Mouse (Mus musculus) heart, postnatal 4 days (tissue): ENCODE data around the gene Tomm40l. TPM values are rescaled to one million over a fixed set of nuclear protein-coding genes. Genes with fewer than 3 reads are reported as not detected.
"Not testable (repeated sequence)": the region's sequence is repeated elsewhere in the genome, so short reads cannot be mapped to it uniquely, and the experiment has no call there.

ENCODE experiments used
- DNase-seq: peaks from one replicate; pipeline ENCODE4 v3.0.0; 2021
- total RNA-seq, 2 experiments: library from RNA; stranded (reverse); gene quantifications; 2 replicates each; pipeline ENCODE4 v1.2.3; 2021

The Tomm40l gene
- total RNA-seq, 2 experiments from 2014 or later: 79.9 to 85.2 TPM

GRCm38 (mm10) chr1:171250680-171251593 is 28.6 kb upstream of the Tomm40l start, which contains the start of gene Ndufs2:
TSS of gene Ndufs2 (minus strand) at chr1:171251388.
- DNase-seq: peak; percentile 52

GRCm38 (mm10) chr1:171249913-171250600 is 27.7 kb upstream of the Tomm40l start, which contains the start of gene Adamts4:
TSS of gene Adamts4 (plus strand) at chr1:171250421.
- DNase-seq: peak; percentile 75

- DNase-seq: no peak
Observed at GRCm38 (mm10) chr1:171248386-171249226, 26.3 kb upstream of the Tomm40l start.

GRCm38 (mm10) chr1:171247916-171248315 is 25.6 kb upstream of the Tomm40l start:
- peak; percentile 54 for DNase-seq

- DNase-seq: no peak
Observed at GRCm38 (mm10) chr1:171247453-171247841, 25.1 kb upstream of the Tomm40l start.

- peak; percentile 98 for DNase-seq
Observed at GRCm38 (mm10) chr1:171246709-171247452, 24.6 kb upstream of the Tomm40l start.

- DNase-seq: no peak
Observed at GRCm38 (mm10) chr1:171245353-171245752, 23.0 kb upstream of the Tomm40l start.

GRCm38 (mm10) chr1:171241952-171242351 is 19.6 kb upstream of the Tomm40l start:
- DNase-seq: not testable (repeated sequence)

GRCm38 (mm10) chr1:171240911-171241310 is 18.6 kb upstream of the Tomm40l start:
- DNase-seq: no peak

- peak; percentile 49 for DNase-seq
Observed at GRCm38 (mm10) chr1:171239992-171240744, 17.9 kb upstream of the Tomm40l start.

- DNase-seq: peak; percentile 76
Observed at GRCm38 (mm10) chr1:171238463-171238862, 16.1 kb upstream of the Tomm40l start.

GRCm38 (mm10) chr1:171237438-171237837 is 15.1 kb upstream of the Tomm40l start:
- DNase-seq: no peak

GRCm38 (mm10) chr1:171235791-171236190 is 13.5 kb upstream of the Tomm40l start:
- no peak for DNase-seq

GRCm38 (mm10) chr1:171234538-171234937 is 12.2 kb upstream of the Tomm40l start:
- no peak for DNase-seq

GRCm38 (mm10) chr1:171234126-171234525 is 11.8 kb upstream of the Tomm40l start, which contains the start of gene Fcer1g:
TSS of gene Fcer1g (minus strand) at chr1:171234365.
- DNase-seq: no peak

GRCm38 (mm10) chr1:171232800-171233730 is 10.8 kb upstream of the Tomm40l start:
- DNase-seq: no peak

- no peak for DNase-seq
Observed at GRCm38 (mm10) chr1:171232348-171232747, 10.0 kb upstream of the Tomm40l start.

GRCm38 (mm10) chr1:171231844-171232243 is 9.5 kb upstream of the Tomm40l start:
- no peak for DNase-seq

- no peak for DNase-seq
Observed at GRCm38 (mm10) chr1:171230215-171230614, 7.9 kb upstream of the Tomm40l start.

- no peak for DNase-seq
Observed at GRCm38 (mm10) chr1:171229750-171230149, 7.4 kb upstream of the Tomm40l start.
